Mouse (Mus musculus): ENCODE data around the gene Mvp. TPM values are rescaled to one million over a fixed set of nuclear protein-coding genes. Genes with fewer than 3 reads are reported as not detected.

Mvp gene
- polyA plus RNA-seq, 1 experiment from 2014 or later, result 7.8 TPM

- no peak for DNase-seq
- no peaks in the 10 kb centered on the region for H3K9me3 ChIP-seq (replicated peaks)
- whole genome bisulfite sequencing (ENCODE audit: insufficient replicate concordance), result 88% methylated on average over 2 of the region's 2 CpGs
- peaks cover 24% of the 10 kb centered on the region for H3K36me3 ChIP-seq
- peaks cover 86% of the 10 kb centered on the region for H3K4me1 ChIP-seq (replicated peaks)
- H3K27me3 ChIP-seq, result no peaks in the 10 kb centered on the region
- peak overlapping the region; percentile 9; the same call in 1 of the 2 replicates for H3K27ac ChIP-seq
- H3K9ac ChIP-seq, result no peak overlapping the region
- ATAC-seq (ENCODE audit: low read depth), result no peak
- no peak overlapping the region for H3K4me2 ChIP-seq
- H3K4me3 ChIP-seq (replicated peaks), result no peak overlapping the region
Observed at GRCm38 (mm10) chr7:127011051-127011450, 3.4 kb downstream of the Mvp start.

- ATAC-seq (ENCODE audit: low read depth) (no peak), DNase-seq (no peak)
- Histone ChIP-seq H3K27me3 (no peaks in the 10 kb centered on the region), H3K9me3 (replicated peaks) (no peaks in the 10 kb centered on the region), H3K4me1 (replicated peaks) (peaks cover 75% of the 10 kb centered on the region), H3K4me3 (replicated peaks) (no peak overlapping the region), H3K27ac (peak overlapping the region; percentile 93), H3K9ac (peak overlapping the region; percentile 64), H3K4me2 (peak overlapping the region; percentile 56; the same call in 1 of the 2 replicates), H3K36me3 (peaks cover 12% of the 10 kb centered on the region)
- 79% methylated on average over 17 of the region's 17 CpGs for WGBS (ENCODE audit: insufficient replicate concordance)
Observed at GRCm38 (mm10) chr7:127009307-127010085, 4.9 kb downstream of the Mvp start.

GRCm38 (mm10) chr7:127008239-127009019, 6.0 kb downstream of the Mvp start:
- H3K9me3 ChIP-seq (replicated peaks), result no peaks in the 10 kb centered on the region
- peak; percentile 79 for DNase-seq
- no peaks in the 10 kb centered on the region for H3K27me3 ChIP-seq
- peak overlapping the region; percentile 64 for H3K9ac ChIP-seq
- peak overlapping the region; percentile 12; the same call in 1 of the 2 replicates for H3K4me3 ChIP-seq (replicated peaks)
- H3K4me1 ChIP-seq (replicated peaks), result peaks cover 65% of the 10 kb centered on the region
- ATAC-seq (ENCODE audit: low read depth), result peak; percentile 96
- peak overlapping the region; percentile 56 for H3K4me2 ChIP-seq
- peaks cover 10% of the 10 kb centered on the region for H3K36me3 ChIP-seq
- peak overlapping the region; percentile 93 for H3K27ac ChIP-seq
- WGBS (ENCODE audit: insufficient replicate concordance), result 32% methylated on average over 9 of the region's 9 CpGs

GRCm38 (mm10) chr7:127007313-127008024, 7.0 kb downstream of the Mvp start:
- Histone ChIP-seq H3K27ac (peak overlapping the region; percentile 93), H3K4me3 (replicated peaks) (no peak overlapping the region), H3K9ac (no peak overlapping the region), H3K9me3 (replicated peaks) (no peaks in the 10 kb centered on the region), H3K4me1 (replicated peaks) (peaks cover 56% of the 10 kb centered on the region), H3K36me3 (0 out of 2 replicates have a peak, but pooled peaks cover under 1% of the 10 kb centered on the region), H3K4me2 (no peak overlapping the region), H3K27me3 (no peaks in the 10 kb centered on the region)
- no peak for ATAC-seq (ENCODE audit: low read depth)
- WGBS (ENCODE audit: insufficient replicate concordance), result 79% methylated on average over 6 of the region's 6 CpGs
- no peak for DNase-seq

GRCm38 (mm10) chr7:127004122-127004875, 10.1 kb downstream of the Mvp start:
- peaks cover 28% of the 10 kb centered on the region for H3K4me1 ChIP-seq (replicated peaks)
- ATAC-seq (ENCODE audit: low read depth), result no peak
- WGBS (ENCODE audit: insufficient replicate concordance), result 72% methylated on average over 4 of the region's 4 CpGs
- H3K27me3 ChIP-seq, result no peaks in the 10 kb centered on the region
- no peak overlapping the region for H3K9ac ChIP-seq
- H3K27ac ChIP-seq, result no peak overlapping the region
- H3K36me3 ChIP-seq, result no peaks in the 10 kb centered on the region
- H3K4me2 ChIP-seq, result no peak overlapping the region
- no peaks in the 10 kb centered on the region for H3K9me3 ChIP-seq (replicated peaks)
- DNase-seq, result no peak
- no peak overlapping the region for H3K4me3 ChIP-seq (replicated peaks)

- Histone ChIP-seq H3K36me3 (no peaks in the 10 kb centered on the region), H3K4me2 (no peak overlapping the region), H3K4me3 (replicated peaks) (no peak overlapping the region), H3K9me3 (replicated peaks) (no peaks in the 10 kb centered on the region), H3K4me1 (replicated peaks) (peaks cover 21% of the 10 kb centered on the region), H3K27me3 (no peaks in the 10 kb centered on the region), H3K27ac (no peak overlapping the region), H3K9ac (no peak overlapping the region)
- DNase-seq (no peak), ATAC-seq (ENCODE audit: low read depth) (no peak)
- WGBS (ENCODE audit: insufficient replicate concordance), result 80% methylated on average over 5 of the region's 5 CpGs
Observed at GRCm38 (mm10) chr7:127003620-127004019, 10.8 kb downstream of the Mvp start.

- Histone ChIP-seq H3K27me3 (no peaks in the 10 kb centered on the region), H3K4me2 (no peak overlapping the region), H3K36me3 (peaks cover 9% of the 10 kb centered on the region; the same call in 1 of the 2 replicates), H3K9ac (no peak overlapping the region), H3K4me1 (replicated peaks) (no peaks in the 10 kb centered on the region), H3K9me3 (replicated peaks) (no peaks in the 10 kb centered on the region), H3K27ac (no peak overlapping the region), H3K4me3 (replicated peaks) (no peak overlapping the region)
- ATAC-seq (ENCODE audit: low read depth), result no peak
- 46% methylated on average over 10 of the region's 10 CpGs for WGBS (ENCODE audit: insufficient replicate concordance)
- DNase-seq, result no peak
Observed at GRCm38 (mm10) chr7:126999568-126999967, 14.9 kb downstream of the Mvp start.

- WGBS (ENCODE audit: insufficient replicate concordance), result 64% methylated on average over 4 of the region's 4 CpGs
- Histone ChIP-seq H3K4me1 (replicated peaks) (no peaks in the 10 kb centered on the region), H3K4me3 (replicated peaks) (no peak overlapping the region), H3K27ac (no peak overlapping the region), H3K9ac (no peak overlapping the region), H3K27me3 (no peaks in the 10 kb centered on the region), H3K4me2 (no peak overlapping the region), H3K36me3 (peaks cover 9% of the 10 kb centered on the region; the same call in 1 of the 2 replicates), H3K9me3 (replicated peaks) (no peaks in the 10 kb centered on the region)
- ATAC-seq (ENCODE audit: low read depth) (no peak), DNase-seq (no peak)
Observed at GRCm38 (mm10) chr7:126996449-126996848, 18.0 kb downstream of the Mvp start.

- Histone ChIP-seq H3K4me1 (replicated peaks) (no peaks in the 10 kb centered on the region), H3K36me3 (no peaks in the 10 kb centered on the region), H3K27me3 (no peaks in the 10 kb centered on the region), H3K4me3 (replicated peaks) (no peak overlapping the region), H3K4me2 (no peak overlapping the region), H3K9ac (no peak overlapping the region), H3K9me3 (replicated peaks) (no peaks in the 10 kb centered on the region), H3K27ac (no peak overlapping the region)
- 57% methylated on average over 8 of the region's 8 CpGs for WGBS (ENCODE audit: insufficient replicate concordance)
- ATAC-seq (ENCODE audit: low read depth) (no peak), DNase-seq (no peak)
Observed at GRCm38 (mm10) chr7:126988816-126989215, 25.6 kb downstream of the Mvp start.

GRCm38 (mm10) chr7:126986319-126986718, 28.1 kb downstream of the Mvp start:
- no peaks in the 10 kb centered on the region for H3K27me3 ChIP-seq
- no peak overlapping the region for H3K4me3 ChIP-seq (replicated peaks)
- H3K9ac ChIP-seq, result no peak overlapping the region
- no peaks in the 10 kb centered on the region for H3K9me3 ChIP-seq (replicated peaks)
- 0 out of 2 replicates have a peak, but pooled peaks cover 3% of the 10 kb centered on the region for H3K36me3 ChIP-seq
- 45% methylated on average over 9 of the region's 9 CpGs for WGBS (ENCODE audit: insufficient replicate concordance)
- no peak for ATAC-seq (ENCODE audit: low read depth)
- peaks cover 11% of the 10 kb centered on the region for H3K4me1 ChIP-seq (replicated peaks)
- H3K27ac ChIP-seq, result no peak overlapping the region
- DNase-seq, result no peak
- H3K4me2 ChIP-seq, result no peak overlapping the region

Data from liver, embryonic 13.5 days (tissue).